Mouse (Mus musculus) leukemia stem cell, adult 10-12 weeks (primary cell): ENCODE measurements around the gene P2rx4. TPM values are rescaled to one million over a fixed set of nuclear protein-coding genes. Genes with fewer than 3 reads are reported as not detected.

Experiments used
- polyA plus RNA-seq: library from polyadenylated mRNA; stranded (reverse); fragments of >175 nt; gene quantifications from 2 replicates; pipeline ENCODE4 v1.2.3, GENCODE M21; 2012; ENCODE audit warnings: low replicate concordance

P2rx4 gene
- polyA plus RNA-seq, result 4.0 and 9.4 TPM in 2 replicates

DNA sequence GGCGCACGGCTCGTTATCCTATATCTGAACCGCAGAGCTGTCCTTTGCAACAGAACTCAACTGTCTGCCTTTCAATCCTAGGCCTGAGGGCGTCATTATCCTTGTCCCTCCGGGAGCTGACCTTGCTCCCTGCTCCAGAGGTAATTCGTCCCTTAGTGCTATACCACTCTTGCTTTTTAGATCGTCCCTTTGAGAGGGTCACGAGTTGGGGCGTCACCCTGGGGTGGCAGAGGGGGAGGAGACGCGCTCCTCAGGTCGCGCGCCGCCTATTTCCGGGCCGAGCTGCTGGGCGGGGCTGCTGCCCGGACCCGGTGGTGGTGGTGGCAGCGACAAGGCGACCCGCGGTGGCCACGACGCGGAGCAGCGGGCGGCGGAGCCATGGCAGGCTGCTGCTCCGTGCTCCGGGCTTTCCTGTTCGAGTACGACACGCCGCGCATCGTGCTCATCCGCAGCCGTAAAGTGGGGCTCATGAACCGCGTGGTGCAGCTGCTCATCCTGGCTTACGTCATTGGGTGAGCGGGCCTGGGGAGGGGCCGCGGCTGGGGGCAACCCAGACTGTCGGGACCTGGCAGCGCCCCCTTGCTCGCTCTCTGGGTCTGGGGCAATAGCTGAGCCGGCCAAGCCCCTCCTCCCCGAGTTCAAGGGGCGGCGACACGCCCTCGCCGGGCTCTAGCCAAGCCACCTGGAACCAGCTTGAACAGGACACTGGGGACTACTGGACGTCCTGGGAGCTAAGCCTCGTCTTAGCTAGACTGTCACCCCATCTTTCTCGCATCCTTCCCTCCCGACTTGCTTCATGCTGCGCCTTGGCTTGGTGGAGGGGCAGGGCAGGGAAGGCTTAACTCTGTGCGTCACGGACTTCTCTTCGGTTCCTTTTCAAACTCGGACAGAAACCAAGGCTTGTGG is at the start of gene P2rx4:
Gene P2rx4, plus strand, starts transcription at position 269 of the 906 bp plus-strand sequence.

Other genes starting within 250 kb of the P2rx4 start
- gene Atp2a2, start 205.3 kb upstream of the P2rx4 start, polyA plus RNA-seq, result 53.8 and 78.0 TPM in 2 replicates
- gene Ift81, start 93.0 kb upstream of the P2rx4 start, polyA plus RNA-seq, result 0.27 TPM in 1 of 2 replicates, not detected in the other
- gene P2rx7, start 63.6 kb upstream of the P2rx4 start, polyA plus RNA-seq, result 1.3 and 4.6 TPM in 2 replicates
- 51.7 and 63.9 TPM in 2 replicates for gene Camkk2, start 71.9 kb downstream of the P2rx4 start, polyA plus RNA-seq
- 121 and 224 TPM in 2 replicates for gene Anapc5, start 113.8 kb downstream of the P2rx4 start, polyA plus RNA-seq
- 3.7 and 9.5 TPM in 2 replicates for gene Rnf34, start 142.5 kb downstream of the P2rx4 start, polyA plus RNA-seq